Mouse (Mus musculus) liver, postnatal 0 days (tissue): ENCODE measurements at regions not wholly inside any gene's neighbourhood (a gene's known extent, or its start where the extent isn't known, plus 50 kb on each side); places are given as distances from the start of the nearest gene placed in this dataset.

Experiments
- CTCF ChIP-seq: sonication (generic); IDR thresholded peaks from 2 replicates; pipeline ENCODE4 v1.5.1; 2016; ENCODE audit warnings: antibody characterized with exemption, low read depth
- EP300 ChIP-seq: IDR thresholded peaks from 2 replicates; pipeline ENCODE4 v1.6.1; 2016; ENCODE audit warnings: antibody characterized with exemption, low read depth, mild to moderate bottlenecking

- TF ChIP-seq EP300, result no peak
- TF ChIP-seq CTCF, result peak; percentile 50
These were observed 74.4 kb upstream of the Mup5 start for GRCm38 (mm10) chr4:61909409-61909808.
